Mouse (Mus musculus) midbrain, postnatal 0 days (tissue): ENCODE data around the gene Iqschfp. TPM values are rescaled to one million over a fixed set of nuclear protein-coding genes. Genes with fewer than 3 reads are reported as not detected.

Experiments used
- ATAC-seq: fragments of 200-750 bp; cut with Nextera tagmentation; 2 replicates; pipeline ENCODE4 v1.8.0; 2017; ENCODE audit warnings: moderate number of reproducible peaks, mild to moderate bottlenecking, moderate TSS enrichment, moderate library complexity; ENCODE audit not compliant: low FRiP score
- DNase-seq: peaks from one replicate; pipeline ENCODE4 v3.0.0-alpha.2; 2015; ENCODE audit warnings: low spot score
- H3K27ac ChIP-seq: fragments of 300-500 bp; sonication (generic); 2 replicates; pipeline ENCODE4 v1.5.1; 2014; ENCODE audit warnings: low read depth, mild to moderate bottlenecking, low read length, mixed read lengths
- H3K27me3 ChIP-seq: fragments of 300-500 bp; sonication (generic); 2 replicates; pipeline ENCODE4 v1.6.1; 2014; ENCODE audit warnings: low read length, control low read depth, mixed read lengths; ENCODE audit not compliant: insufficient read depth
- H3K36me3 ChIP-seq: fragments of 300-500 bp; sonication (generic); 2 replicates; pipeline ENCODE4 v1.6.1; 2014; ENCODE audit warnings: low read length, control low read depth, mixed read lengths; ENCODE audit not compliant: insufficient read depth
- H3K4me1 ChIP-seq: fragments of 300-500 bp; sonication (generic); 2 replicates; pipeline ENCODE4 v1.6.1; 2014; ENCODE audit warnings: mild to moderate bottlenecking, control low read depth, antibody characterized with exemption, low read length, mixed read lengths; ENCODE audit not compliant: insufficient read depth
- H3K4me2 ChIP-seq: fragments of 300-500 bp; sonication (generic); 2 replicates; pipeline ENCODE4 v1.6.1; 2014; ENCODE audit warnings: low read depth, mild to moderate bottlenecking, low read length, mixed read lengths; ENCODE audit not compliant: poor library complexity, severe bottlenecking
- H3K4me3 ChIP-seq: fragments of 300-500 bp; sonication (generic); 2 replicates; pipeline ENCODE4 v1.5.1; 2014; ENCODE audit warnings: low read depth, mild to moderate bottlenecking, low read length, moderate library complexity
- H3K9ac ChIP-seq: fragments of 300-500 bp; sonication (generic); replicated peaks from 2 replicates; pipeline ENCODE4 v1.6.1; 2014; ENCODE audit warnings: mild to moderate bottlenecking, low read length, moderate library complexity, mixed read lengths; ENCODE audit not compliant: poor library complexity, severe bottlenecking
- H3K9me3 ChIP-seq: fragments of 300-500 bp; sonication (generic); 2 replicates; pipeline ENCODE4 v1.6.1; 2016; ENCODE audit warnings: low read length, control low read depth
- CTCF ChIP-seq: IDR thresholded peaks from 2 replicates; pipeline ENCODE4 v1.5.1; 2016; ENCODE audit warnings: antibody characterized with exemption, mild to moderate bottlenecking
- WGBS: fragments of 180-500 bp; shearing (Covaris S2); extraction: QIAGEN DNeasy Blood & Tissue Kit; methylation state at CpG from one replicate; pipeline ENCODE4 v1.1.7; 2014; 5-methylcytosine and 5-hydroxymethylcytosine counted together
- polyA plus RNA-seq: library from polyadenylated mRNA; unstranded; fragments of >200 nt; fragmentation: Nextera tagmentation; extraction: Ambion mirVana; gene quantifications from 2 replicates; pipeline ENCODE4 v1.2.1, GENCODE M21; 2015
- total RNA-seq: library from RNA; depleted of rRNA; stranded (reverse); fragments of >200 nt; gene quantifications from 2 replicates; pipeline ENCODE4 v1.2.3, GENCODE M21; 2014

Iqschfp gene
- total and polyA plus RNA-seq, 2 experiments from 2014 or later, result 4.5 to 5.7 TPM

DNA sequence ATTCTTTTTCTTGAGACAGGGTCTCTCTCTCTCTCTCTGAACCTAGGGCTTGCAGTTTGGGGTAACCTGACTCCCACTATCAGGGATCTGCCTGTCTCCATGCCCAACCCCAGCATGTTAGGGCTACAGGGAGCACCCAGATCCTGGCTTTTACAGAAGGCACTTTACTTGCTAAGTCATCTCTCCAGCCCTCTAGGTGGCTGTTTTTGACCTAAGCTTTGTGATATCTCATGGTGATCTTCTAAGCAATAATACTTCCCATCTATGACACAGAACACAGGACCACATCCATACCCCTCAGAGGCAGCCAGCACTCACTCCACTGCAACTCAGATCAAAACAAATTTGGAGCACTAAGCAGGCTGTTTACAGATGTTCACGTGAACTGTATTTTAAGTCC, 600.0 kb downstream of the Iqschfp start:
- no peak for ATAC-seq
- Histone ChIP-seq H3K4me1 (0 out of 2 replicates have a peak, but pooled peaks cover 4% of the 10 kb centered on the region), H3K27ac (no peak overlapping the region), H3K4me3 (no peak overlapping the region), H3K36me3 (no peaks in the 10 kb centered on the region), H3K9ac (no peak overlapping the region), H3K4me2 (no peak overlapping the region), H3K27me3 (no peaks in the 10 kb centered on the region), H3K9me3 (no peaks in the 10 kb centered on the region)
- TF ChIP-seq CTCF, result no peak
- DNase-seq, result no peak
- 64% methylated on average over 1 of the region's 1 CpGs for WGBS

DNA sequence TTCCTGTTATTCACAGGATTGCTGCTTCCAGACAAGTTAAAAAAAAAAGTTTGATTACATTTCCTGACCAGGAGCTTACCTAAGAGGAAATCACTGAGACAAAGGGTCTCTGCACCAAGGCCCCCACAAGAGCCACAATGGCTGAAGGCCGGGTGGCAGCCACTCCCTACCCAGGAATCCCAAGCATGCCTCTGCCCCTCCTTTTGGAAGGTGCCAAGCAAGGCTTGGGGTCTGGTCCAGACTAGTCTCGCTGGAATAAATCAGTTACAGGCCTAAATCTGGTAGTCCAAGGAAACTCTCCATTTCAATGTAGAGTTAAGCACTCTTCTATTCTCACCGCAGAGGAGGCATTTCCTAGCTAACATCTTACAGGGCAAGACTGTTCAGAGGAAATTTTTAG, 600.5 kb downstream of the Iqschfp start:
- 42% methylated on average over 3 of the region's 3 CpGs for WGBS
- no peak for ATAC-seq
- Histone ChIP-seq H3K4me1 (0 out of 2 replicates have a peak, but pooled peaks cover 4% of the 10 kb centered on the region), H3K27me3 (no peaks in the 10 kb centered on the region), H3K4me2 (peak overlapping the region; percentile 97; the same call in 1 of the 2 replicates), H3K4me3 (peak overlapping the region; percentile 75; the same call in 1 of the 2 replicates), H3K27ac (no peak overlapping the region), H3K9me3 (no peaks in the 10 kb centered on the region), H3K36me3 (no peaks in the 10 kb centered on the region), H3K9ac (no peak overlapping the region)
- DNase-seq, result no peak
- no peak for TF ChIP-seq CTCF

DNA sequence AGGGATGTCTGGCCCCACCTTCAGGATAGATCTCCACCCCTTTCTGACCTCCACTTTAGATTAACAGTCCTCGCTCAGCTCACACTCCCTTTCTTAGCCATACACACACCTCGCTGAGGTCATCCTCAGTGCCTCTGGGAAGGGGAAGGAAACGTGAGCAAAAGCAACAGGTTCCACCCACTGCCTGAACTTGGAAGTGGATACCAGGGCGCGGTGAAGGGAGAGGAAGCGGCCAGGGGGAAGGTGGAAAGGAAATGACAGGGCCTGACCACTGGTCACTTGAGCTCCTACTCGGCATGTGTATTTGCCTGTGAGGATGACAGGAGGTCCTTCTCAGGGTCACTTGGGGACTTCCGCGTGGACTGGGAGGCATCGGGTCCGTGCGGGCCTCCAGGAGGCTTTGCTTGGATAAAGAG, 601.1 kb downstream of the Iqschfp start:
- TF ChIP-seq CTCF, result no peak; the same call in 1 of the 2 replicates
- no peaks in the 10 kb centered on the region for H3K9me3 ChIP-seq
- peak overlapping the region; percentile 75 for H3K9ac ChIP-seq
- DNase-seq (peak; percentile 31), ATAC-seq (peak; percentile 8; the same call in 1 of the 2 replicates)
- H3K4me1 ChIP-seq, result 0 out of 2 replicates have a peak, but pooled peaks cover 4% of the 10 kb centered on the region
- H3K27ac ChIP-seq, result peak overlapping the region; percentile 55
- H3K27me3 ChIP-seq, result no peaks in the 10 kb centered on the region
- no peaks in the 10 kb centered on the region for H3K36me3 ChIP-seq
- peak overlapping the region; percentile 75 for H3K4me3 ChIP-seq
- peak overlapping the region; percentile 97 for H3K4me2 ChIP-seq
- WGBS, result 4% methylated on average over 12 of the region's 12 CpGs

DNA sequence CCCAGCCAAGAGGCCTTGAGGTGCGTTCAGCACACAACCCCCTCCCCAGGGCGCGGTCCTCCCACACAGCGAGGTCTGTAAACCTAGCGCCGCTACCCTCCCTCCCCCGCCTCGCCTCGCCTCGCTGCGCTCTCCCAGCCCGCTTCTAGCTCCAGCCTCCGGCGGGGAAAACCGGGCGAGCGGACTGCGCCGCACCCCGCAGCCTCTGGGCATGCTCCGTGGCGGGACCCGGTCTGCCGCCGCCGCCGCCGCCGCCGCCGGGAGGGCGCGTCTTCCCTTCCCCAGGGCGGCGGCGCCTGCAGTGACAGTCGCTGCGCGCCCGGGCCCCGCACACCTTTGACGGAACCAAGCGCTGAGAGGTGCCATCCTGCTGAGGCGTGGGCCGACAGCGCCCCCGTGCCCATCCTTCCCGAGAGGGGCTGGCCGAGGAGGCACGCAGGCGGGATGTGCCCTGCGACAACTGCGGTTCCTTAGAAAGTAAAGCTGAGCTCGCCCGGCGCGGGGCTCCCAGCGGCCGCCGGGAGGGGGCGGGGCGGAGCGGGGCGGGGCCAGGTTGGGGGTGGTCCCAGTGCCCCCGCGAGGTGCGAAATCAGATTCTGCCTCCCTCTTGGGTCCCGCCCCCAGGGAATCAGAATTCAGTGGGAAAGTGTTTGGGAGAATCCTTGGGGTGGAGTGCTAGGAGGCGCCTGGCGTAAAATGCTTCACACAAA, 601.7 kb downstream of the Iqschfp start:
- Histone ChIP-seq H3K9ac (peak overlapping the region; percentile 75), H3K4me1 (0 out of 2 replicates have a peak, but pooled peaks cover 4% of the 10 kb centered on the region), H3K9me3 (no peaks in the 10 kb centered on the region), H3K27me3 (no peaks in the 10 kb centered on the region), H3K27ac (peak overlapping the region; percentile 55), H3K36me3 (no peaks in the 10 kb centered on the region), H3K4me2 (peak overlapping the region; percentile 97), H3K4me3 (peak overlapping the region; percentile 75)
- 1% methylated on average over 47 of the region's 70 CpGs for WGBS
- DNase-seq (peak; percentile 76), ATAC-seq (peak; percentile 68)
- peak; percentile 41 for TF ChIP-seq CTCF

DNA sequence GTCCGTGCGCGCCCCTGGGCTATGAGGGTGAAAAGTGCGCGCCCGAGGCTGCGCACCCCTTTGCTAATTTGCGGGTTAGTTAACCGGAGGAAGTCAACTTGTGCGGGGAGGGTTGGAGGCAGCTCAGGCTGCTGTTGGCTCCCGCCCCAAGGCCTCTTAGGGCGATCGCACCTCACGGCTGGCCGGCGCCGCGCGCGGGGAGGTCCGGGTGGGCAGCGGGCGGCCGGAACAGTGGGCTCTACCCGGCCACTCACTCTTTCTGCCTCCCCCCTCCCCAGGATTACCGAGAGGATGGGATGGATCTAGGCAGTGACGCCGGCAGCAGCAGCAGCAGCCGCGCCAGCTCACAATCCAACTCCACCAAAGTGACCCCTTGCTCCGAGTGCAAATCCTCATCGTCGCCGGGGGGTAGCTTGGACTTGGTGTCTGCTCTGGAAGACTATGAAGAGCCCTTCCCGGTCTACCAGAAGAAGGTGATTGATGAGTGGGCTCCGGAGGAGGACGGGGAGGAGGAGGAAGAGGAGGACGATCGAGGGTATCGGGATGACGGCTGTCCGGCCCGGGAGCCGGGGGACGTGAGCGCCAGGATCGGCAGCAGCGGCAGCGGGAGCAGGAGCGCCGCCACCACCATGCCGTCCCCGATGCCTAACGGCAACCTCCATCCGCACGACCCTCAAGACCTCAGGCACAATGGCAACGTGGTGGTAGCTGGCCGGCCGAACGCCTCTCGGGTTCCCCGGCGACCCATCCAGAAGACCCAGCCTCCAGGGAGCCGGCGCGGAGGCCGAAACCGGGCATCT, 602.5 kb downstream of the Iqschfp start:
- H3K9me3 ChIP-seq, result no peaks in the 10 kb centered on the region
- no peaks in the 10 kb centered on the region for H3K27me3 ChIP-seq
- H3K4me3 ChIP-seq, result peak overlapping the region; percentile 75
- WGBS, result under 1% methylated on average over 67 of the region's 68 CpGs
- DNase-seq (peak; percentile 27), ATAC-seq (peak; percentile 15)
- 0 out of 2 replicates have a peak overlapping the region, but pooled peaks have one; percentile 55 for H3K27ac ChIP-seq
- 0 out of 2 replicates have a peak, but pooled peaks cover 4% of the 10 kb centered on the region for H3K4me1 ChIP-seq
- peak overlapping the region; percentile 97 for H3K4me2 ChIP-seq
- TF ChIP-seq CTCF, result no peak
- H3K36me3 ChIP-seq, result no peaks in the 10 kb centered on the region
- H3K9ac ChIP-seq, result peak overlapping the region; percentile 75
